Mouse (Mus musculus) CH12.LX (cell line): ENCODE measurements around the gene Nme3. TPM values are rescaled to one million over a fixed set of nuclear protein-coding genes. Genes with fewer than 3 reads are reported as not detected.

Experiments used
- DNase-seq: peaks from one replicate; pipeline ENCODE4 v3.0.0-alpha.2; 2013; ENCODE audit errors: extremely low read depth
- H3K27ac ChIP-seq: 2 replicates; pipeline ENCODE4 v1.5.1; 2012; ENCODE audit warnings: low read depth, mild to moderate bottlenecking, control low read depth, moderate library complexity; ENCODE audit not compliant: insufficient read depth
- H3K27me3 ChIP-seq: replicated peaks from 2 replicates; pipeline ENCODE3; 2012; ENCODE audit warnings: inconsistent platforms
- H3K36me3 ChIP-seq, 2 experiments: replicated peaks in 1 of 2; 2 replicates each; pipeline versions ENCODE3 to v1.6.1; 2012; ENCODE audit warnings: inconsistent platforms in 1 of 2, low read length in 1 of 2, mild to moderate bottlenecking in 1 of 2, mixed read lengths in 1 of 2, moderate library complexity in 1 of 2; ENCODE audit not compliant: control insufficient read depth in 1 of 2, insufficient read depth in 1 of 2
- H3K4me1 ChIP-seq, 2 experiments: 2 replicates each; pipeline ENCODE4 v1.6.1; 2012; ENCODE audit warnings: inconsistent platforms in 1 of 2, moderate library complexity in 1 of 2; ENCODE audit not compliant: insufficient read depth in 2 of 2, control insufficient read depth in 1 of 2
- H3K4me2 ChIP-seq: 2 replicates; pipeline ENCODE4 v1.6.1; 2012; ENCODE audit warnings: low read depth, mild to moderate bottlenecking, control low read depth; ENCODE audit not compliant: poor library complexity, insufficient read depth, severe bottlenecking
- H3K4me3 ChIP-seq, 3 experiments: fragments of 150-350 bp in 1 of 3; sonication (generic) in 1 of 3; replicated peaks in 1 of 3; 2 replicates each; pipeline versions ENCODE3 to v1.5.1; 2011 to 2012; ENCODE audit warnings: low read depth in 2 of 3, low read length in 2 of 3, mild to moderate bottlenecking in 2 of 3, moderate library complexity in 2 of 3, control low read depth in 1 of 3, improper control_type of control experiment in 1 of 3, inconsistent platforms in 1 of 3, mixed read lengths in 1 of 3; ENCODE audit not compliant: poor library complexity in 1 of 3
- H3K79me2 ChIP-seq: replicated peaks from 2 replicates; pipeline ENCODE4 v1.6.1; 2012; ENCODE audit warnings: mild to moderate bottlenecking, moderate library complexity; ENCODE audit not compliant: control insufficient read depth, poor library complexity, insufficient read depth, severe bottlenecking; ENCODE audit errors: extremely low read depth
- H3K9ac ChIP-seq: 2 replicates; pipeline ENCODE4 v1.6.1; 2012; ENCODE audit warnings: low read depth, mild to moderate bottlenecking, control low read depth, moderate library complexity; ENCODE audit not compliant: insufficient read depth
- H3K9me3 ChIP-seq: replicated peaks from 2 replicates; pipeline ENCODE3; 2012; ENCODE audit warnings: low read length, inconsistent platforms, mixed read lengths
- BHLHE40 ChIP-seq: IDR thresholded peaks from 2 replicates; pipeline ENCODE4 v1.6.1; 2011; ENCODE audit warnings: mild to moderate bottlenecking, low read depth, low read length, improper control_type of control experiment
- CHD1 ChIP-seq: IDR thresholded peaks from 2 replicates; pipeline ENCODE4 v1.6.1; 2012; ENCODE audit warnings: low read depth, low read length, improper control_type of control experiment, inconsistent platforms
- CHD2 ChIP-seq: IDR thresholded peaks from 2 replicates; pipeline ENCODE4 v1.6.1; 2011; ENCODE audit warnings: low read length, improper control_type of control experiment
- CTCF ChIP-seq, 2 experiments: IDR thresholded peaks in 1 of 2; conservative IDR thresholded peaks in 1 of 2; 2 replicates each; pipeline ENCODE4 v1.5.1; 2011 to 2012; ENCODE audit warnings: low read depth in 2 of 2, low read length in 2 of 2, improper control_type of control experiment in 1 of 2, inconsistent platforms in 1 of 2, mild to moderate bottlenecking in 1 of 2, moderate library complexity in 1 of 2
- E2F4 ChIP-seq: IDR thresholded peaks from 2 replicates; pipeline ENCODE4 v1.6.1; 2011; ENCODE audit warnings: low read depth, low read length, improper control_type of control experiment; ENCODE audit not compliant: insufficient replicate concordance
- ELF1 ChIP-seq: IDR thresholded peaks from 2 replicates; pipeline ENCODE4 v1.6.1; 2014; ENCODE audit warnings: low read depth, mild to moderate bottlenecking, inconsistent platforms, low read length, improper control_type of control experiment
- EP300 ChIP-seq: IDR thresholded peaks from 2 replicates; pipeline ENCODE4 v1.6.1; 2011; ENCODE audit warnings: low read length, improper control_type of control experiment
- ETS1 ChIP-seq: conservative IDR thresholded peaks from 2 replicates; pipeline ENCODE4 v1.6.1; 2012; ENCODE audit warnings: low read depth, mild to moderate bottlenecking, inconsistent platforms, low read length, improper control_type of control experiment, moderate library complexity
- GABPA ChIP-seq: IDR thresholded peaks from 2 replicates; pipeline ENCODE4 v1.6.1; 2012; ENCODE audit warnings: low read depth, low read length, improper control_type of control experiment, inconsistent platforms; ENCODE audit not compliant: insufficient replicate concordance
- HCFC1 ChIP-seq: IDR thresholded peaks from 2 replicates; pipeline ENCODE4 v1.6.1; 2012; ENCODE audit warnings: low read depth, mild to moderate bottlenecking, inconsistent platforms, low read length, improper control_type of control experiment
- IRF4 ChIP-seq: IDR thresholded peaks from 2 replicates; pipeline ENCODE4 v1.6.1; 2014; ENCODE audit warnings: low read depth, mild to moderate bottlenecking, inconsistent platforms, low read length, improper control_type of control experiment
- JUN ChIP-seq: IDR thresholded peaks from 2 replicates; pipeline ENCODE4 v1.6.1; 2011; ENCODE audit warnings: low read depth, mild to moderate bottlenecking, low read length, improper control_type of control experiment, moderate library complexity; ENCODE audit not compliant: insufficient read depth
- JUND ChIP-seq: conservative IDR thresholded peaks from 2 replicates; pipeline ENCODE4 v1.6.1; 2011; ENCODE audit warnings: low read depth, low read length, improper control_type of control experiment
- KAT2A ChIP-seq: IDR thresholded peaks from 2 replicates; pipeline ENCODE4 v1.6.1; 2012; ENCODE audit warnings: low read length, improper control_type of control experiment, inconsistent platforms; ENCODE audit not compliant: insufficient replicate concordance
- MAFK ChIP-seq: IDR thresholded peaks from 2 replicates; pipeline ENCODE4 v1.6.1; 2011; ENCODE audit warnings: low read length, improper control_type of control experiment; ENCODE audit not compliant: insufficient replicate concordance
- MAX ChIP-seq: IDR thresholded peaks from 2 replicates; pipeline ENCODE4 v1.6.1; 2011; ENCODE audit warnings: low read length, improper control_type of control experiment
- MAZ ChIP-seq: IDR thresholded peaks from 2 replicates; pipeline ENCODE4 v1.6.1; 2012; ENCODE audit warnings: low read depth, mild to moderate bottlenecking, inconsistent platforms, low read length, improper control_type of control experiment, moderate library complexity
- MEF2A ChIP-seq: IDR thresholded peaks from 2 replicates; pipeline ENCODE4 v1.6.1; 2014; ENCODE audit warnings: low read depth, mild to moderate bottlenecking, inconsistent platforms, low read length, improper control_type of control experiment, borderline replicate concordance
- MXI1 ChIP-seq: IDR thresholded peaks from 2 replicates; pipeline ENCODE4 v1.6.1; 2011; ENCODE audit warnings: mild to moderate bottlenecking, low read depth, low read length, improper control_type of control experiment
- MYC ChIP-seq: IDR thresholded peaks from 2 replicates; pipeline ENCODE4 v1.6.1; 2011; ENCODE audit warnings: low read depth, mild to moderate bottlenecking, improper control_type of control experiment, low read length
- NELFE ChIP-seq: IDR thresholded peaks from 2 replicates; pipeline ENCODE4 v1.6.1; 2011; ENCODE audit warnings: low read depth, low read length, improper control_type of control experiment
- NRF1 ChIP-seq: IDR thresholded peaks from 2 replicates; pipeline ENCODE4 v1.6.1; 2014; ENCODE audit warnings: low read depth, mild to moderate bottlenecking, inconsistent platforms, low read length, improper control_type of control experiment, moderate library complexity
- PAX5 ChIP-seq: IDR thresholded peaks from 2 replicates; pipeline ENCODE4 v1.6.1; 2012; ENCODE audit warnings: low read length, inconsistent platforms, mixed read lengths
- POLR2A ChIP-seq: IDR thresholded peaks from 2 replicates; pipeline ENCODE4 v1.6.1; 2011; ENCODE audit warnings: low read depth, mild to moderate bottlenecking, improper control_type of control experiment, low read length
- POLR2AphosphoS2 ChIP-seq: IDR thresholded peaks from 2 replicates; pipeline ENCODE4 v1.6.1; 2011; ENCODE audit warnings: low read depth, low read length, improper control_type of control experiment
- RAD21 ChIP-seq: IDR thresholded peaks from 2 replicates; pipeline ENCODE4 v1.6.1; 2011; ENCODE audit warnings: low read depth, mild to moderate bottlenecking, low read length, improper control_type of control experiment, moderate library complexity
- RCOR1 ChIP-seq: conservative IDR thresholded peaks from 2 replicates; pipeline ENCODE4 v1.6.1; 2012; ENCODE audit warnings: low read depth, mild to moderate bottlenecking, inconsistent platforms, low read length, improper control_type of control experiment
- SIN3A ChIP-seq: IDR thresholded peaks from 2 replicates; pipeline ENCODE4 v1.6.1; 2012; ENCODE audit warnings: low read length, improper control_type of control experiment, inconsistent platforms
- SMC3 ChIP-seq: IDR thresholded peaks from 2 replicates; pipeline ENCODE4 v1.6.1; 2011; ENCODE audit warnings: low read depth, low read length, improper control_type of control experiment
- TBP ChIP-seq: conservative IDR thresholded peaks from 2 replicates; pipeline ENCODE4 v1.6.1; 2011; ENCODE audit warnings: low read depth, low read length, improper control_type of control experiment
- TCF12 ChIP-seq: IDR thresholded peaks from 2 replicates; pipeline ENCODE4 v1.6.1; 2014; ENCODE audit warnings: low read depth, mild to moderate bottlenecking, inconsistent platforms, low read length, improper control_type of control experiment
- UBTF ChIP-seq: IDR thresholded peaks from 2 replicates; pipeline ENCODE4 v1.6.1; 2012; ENCODE audit warnings: low read depth, mild to moderate bottlenecking, inconsistent platforms, low read length, improper control_type of control experiment, moderate library complexity
- USF1 ChIP-seq: IDR thresholded peaks from 2 replicates; pipeline ENCODE4 v1.6.1; 2014; ENCODE audit warnings: low read depth, mild to moderate bottlenecking, inconsistent platforms, low read length, improper control_type of control experiment
- USF2 ChIP-seq: conservative IDR thresholded peaks from 2 replicates; pipeline ENCODE4 v1.6.1; 2011; ENCODE audit warnings: low read depth, low read length, improper control_type of control experiment
- ZC3H11A ChIP-seq: IDR thresholded peaks from 2 replicates; pipeline ENCODE4 v1.6.1; 2012; ENCODE audit warnings: low read depth, mild to moderate bottlenecking, inconsistent platforms, low read length, improper control_type of control experiment
- ZKSCAN1 ChIP-seq: IDR thresholded peaks from 2 replicates; pipeline ENCODE4 v1.6.1; 2012; ENCODE audit warnings: low read depth, inconsistent platforms, low read length, improper control_type of control experiment, borderline replicate concordance
- ZMIZ1 ChIP-seq: IDR thresholded peaks from 2 replicates; pipeline ENCODE4 v1.6.1; 2012; ENCODE audit warnings: low read depth, mild to moderate bottlenecking, inconsistent platforms, low read length, improper control_type of control experiment
- ZNF384 ChIP-seq: IDR thresholded peaks from 2 replicates; pipeline ENCODE4 v1.6.1; 2012; ENCODE audit warnings: low read depth, low read length, improper control_type of control experiment, inconsistent platforms
- dilution Hi-C: fragments of 300-500 bp; cut with MboI; formaldehyde crosslinking; loops from 2 replicates; pipeline ENCODE4 v1.14.3; 2020; ENCODE audit warnings: low sequenced_read_pairs; ENCODE audit not compliant: extremely low pct_unique_long_range_greater_than_20kb, extremely low pct_ligation_motif_present
- in situ Hi-C: fragments of 300-500 bp; cut with MboI; formaldehyde crosslinking; loops from 3 replicates; pipeline ENCODE4 v1.14.3; 2019; ENCODE audit warnings: low sequenced_read_pairs, low pct_ligation_motif_present, low pct_unique_long_range_greater_than_20kb, mixed read lengths
- polyA plus RNA-seq: library from polyadenylated mRNA; unstranded; fragments of >175 nt; gene quantifications from 2 replicates; pipeline ENCODE4 v1.2.1, GENCODE M21; 2012; ENCODE audit warnings: low read depth; ENCODE audit not compliant: insufficient read length
- total RNA-seq, 2 experiments: library from RNA; depleted of rRNA; stranded (reverse); fragments of 300-350 nt in 1 of 2; fragments of >200 nt in 1 of 2; gene quantifications; 2 replicates each; pipeline ENCODE4 v1.2.3; 2012 to 2014

The Nme3 gene
- total and polyA plus RNA-seq, 3 experiments, result 11.4 to 16.7 (median 13.8) TPM

- DNase-seq, result peak; percentile 73
- no peak for TF ChIP-seq JUND
- no peak for TF ChIP-seq ZKSCAN1
- TF ChIP-seq ZMIZ1, result 0 out of 2 replicates have a peak, but pooled peaks have one; percentile 16
- TF ChIP-seq POLR2AphosphoS2, result no peak
- peak; percentile 79 for TF ChIP-seq MAX
- TF ChIP-seq EP300, result no peak
- no peak for TF ChIP-seq E2F4
- TF ChIP-seq POLR2A, result no peak
- no peak for TF ChIP-seq MAFK
- TF ChIP-seq RAD21, result no peak; the same call in 1 of the 2 replicates
- no peak for TF ChIP-seq RCOR1
- no peak for TF ChIP-seq MEF2A
- no peak for TF ChIP-seq CHD2
- TF ChIP-seq MXI1, result peak; percentile 89
- no peak for TF ChIP-seq BHLHE40
- 0 out of 2 replicates have a peak, but pooled peaks have one; percentile 82 for TF ChIP-seq MYC
- TF ChIP-seq KAT2A, result no peak
- TF ChIP-seq MAZ, result no peak
- peak; percentile 54; the same call in 1 of the 2 replicates for TF ChIP-seq TBP
- no peak for TF ChIP-seq ZNF384
- no peak for TF ChIP-seq USF2
- peak; percentile 59 for TF ChIP-seq NRF1
- no peak for TF ChIP-seq CHD1
- peak; percentile 5; the same call in 1 of the 2 replicates for TF ChIP-seq ELF1
- peak in 1 of 2 experiments; percentile 37; a peak in 2 of 4 replicates for TF ChIP-seq CTCF (conservative IDR thresholded peaks at IDR 0.05 in 1 of 2, IDR thresholded peaks at IDR 0.05 in 1 of 2; ENCODE audit: low read depth in 2 of 2, low read length in 2 of 2)
- TF ChIP-seq JUN, result no peak
- TF ChIP-seq NELFE, result no peak
- no peak for TF ChIP-seq GABPA
- peak; percentile 62; the same call in 1 of the 2 replicates for TF ChIP-seq TCF12
- TF ChIP-seq SIN3A, result peak; percentile 84
- no peak for TF ChIP-seq USF1
- TF ChIP-seq HCFC1, result no peak
- TF ChIP-seq ZC3H11A, result no peak
- no peak; the same call in 1 of the 2 replicates for TF ChIP-seq UBTF
- peak; percentile 20; the same call in 1 of the 2 replicates for TF ChIP-seq SMC3
- TF ChIP-seq ETS1, result no peak
- no peak for TF ChIP-seq PAX5
- no peak for TF ChIP-seq IRF4
- Histone ChIP-seq H3K27me3 (peaks cover 10% of the 10 kb centered on the region), H3K79me2 (no peaks in the 10 kb centered on the region), H3K27ac (peak overlapping the region; percentile 62), H3K9ac (peak overlapping the region; percentile 33), H3K9me3 (no peaks in the 10 kb centered on the region), H3K4me1 (peaks cover 0 to 24% of the 10 kb centered on the region in 2 experiments; a peak in 2 of 4 replicates), H3K4me2 (peak overlapping the region; percentile 33), H3K36me3 (peaks cover 11 to 20% of the 10 kb centered on the region in 2 experiments), H3K4me3 (peak overlapping the region; percentile 71 to 75 (median 74))
- in situ Hi-C loops, result loop anchor here (5.0 kb wide), 1 partner anchor 38 kb away; the partner anchor contains the start of genes Nubp2 and Spsb3
- dilution Hi-C loops, result no loop called here
These were observed 46.6 kb upstream of the Nme3 start for GRCm38 (mm10) chr17:24849733-24850064.
